Comparison of ENCODE assay signal across 1 mouse cellular context in the genomic region with DNA sequence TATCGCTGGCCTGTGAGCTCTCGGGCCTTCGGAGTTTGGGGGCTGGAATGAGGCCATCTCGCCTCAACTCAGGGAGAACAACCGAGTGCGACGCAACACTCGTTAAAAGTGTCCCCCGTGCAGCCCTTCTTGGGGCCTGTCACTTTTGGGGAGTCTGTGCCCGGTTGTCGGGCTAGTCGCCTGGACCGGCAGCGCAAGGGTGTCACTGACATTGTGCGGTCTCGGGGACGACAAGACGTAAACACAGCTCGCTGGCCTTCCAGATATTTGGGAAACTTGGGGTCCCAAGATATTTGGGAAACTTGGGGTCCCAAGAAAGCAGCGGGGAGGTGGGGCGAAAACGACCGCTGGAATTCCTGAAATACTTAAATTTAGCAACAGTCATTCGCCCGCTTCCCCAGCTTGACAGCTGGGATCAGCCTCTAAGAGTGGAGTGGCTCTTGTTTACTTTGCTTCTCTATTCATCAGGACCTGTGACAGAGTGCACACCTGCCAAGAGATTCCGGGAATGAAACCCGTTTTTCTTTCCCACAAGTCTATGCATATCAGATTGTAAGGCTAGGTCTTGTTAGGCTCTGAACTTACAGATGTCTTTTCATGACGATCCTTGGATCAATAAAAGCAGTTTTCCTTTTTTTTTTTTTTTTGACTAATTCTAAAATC.
TF ChIP-seq lines count a peak whose summit lies in the region.

No protein-coding gene starts in this region.

TF ChIP-seq in MEL, 35 proteins besides CTCF, POLR2A, EP300 and RAD21 (continued from another document):
- TF ChIP-seq CHD2 (IDR thresholded peaks at IDR 0.05; ENCODE audit: low read length) (no peak), ZNF384 (IDR thresholded peaks at IDR 0.05; ENCODE audit: low read depth, low read length) (no peak), MAFK (IDR thresholded peaks at IDR 0.05; ENCODE audit: borderline replicate concordance, low read depth, low read length) (no peak)
